Mouse (Mus musculus): Measurements from ENCODE around the gene Apbb1ip. TPM values are rescaled to one million over a fixed set of nuclear protein-coding genes. Genes with fewer than 3 reads are reported as not detected.

Gene Apbb1ip
- 1 to 10 TPM; 5.8 to 5.9 TPM for total RNA-seq (2021)

DNA sequence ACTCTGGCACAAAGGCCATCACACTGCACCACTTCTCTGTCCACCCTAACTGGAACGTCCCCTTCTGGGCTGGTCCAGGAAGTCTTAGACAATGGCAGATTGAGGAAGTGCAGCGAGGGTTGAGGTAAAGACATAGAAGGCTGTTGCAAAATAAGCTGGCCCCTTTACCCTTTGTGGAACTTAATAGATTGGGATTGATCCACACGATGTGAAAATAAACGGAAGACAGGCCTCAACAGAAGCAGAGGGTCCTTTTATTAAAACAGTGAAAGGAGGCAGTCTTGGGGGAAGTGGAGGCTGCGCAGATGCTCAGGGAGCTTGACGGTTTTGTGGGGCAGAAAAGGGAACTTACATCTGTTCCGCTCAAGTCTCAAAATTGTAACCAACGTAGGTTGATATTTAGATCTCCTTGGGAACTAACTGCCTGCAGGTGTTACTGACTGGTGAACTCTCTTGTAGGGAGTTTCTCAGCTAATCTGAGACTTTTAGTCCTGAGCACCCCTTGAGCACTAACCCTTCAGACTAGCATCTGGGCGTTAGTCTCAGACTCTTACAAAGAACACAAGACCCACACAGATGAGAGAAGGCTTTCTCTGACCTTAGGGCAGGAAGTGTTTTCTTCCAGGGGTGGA is at the start of gene Apbb1ip:
Gene Apbb1ip, plus strand, starts transcription at position 546 of the 632 bp plus-strand sequence.
- intact Hi-C loops (cut with DNase I) = no loop called here

DNA sequence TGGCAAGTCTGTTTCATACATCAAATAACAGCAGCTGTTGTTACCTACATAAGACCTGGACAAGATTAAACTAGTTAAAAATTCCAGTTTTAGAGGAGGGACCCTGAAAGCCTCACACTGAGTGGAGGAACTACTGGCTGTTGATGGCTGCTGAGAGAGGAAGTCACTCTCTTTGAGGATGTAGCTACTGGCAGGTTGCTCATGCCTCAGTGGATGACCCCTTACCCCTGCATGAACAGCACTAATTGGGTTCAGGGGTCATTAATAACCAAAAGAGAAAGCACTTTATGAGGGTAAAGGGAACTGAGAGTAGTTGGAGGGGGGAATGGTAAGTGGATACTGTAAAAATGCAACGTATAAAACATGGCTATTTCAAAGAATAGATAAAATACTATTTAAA is 46.8 kb upstream of the Apbb1ip start:
- no peak for DNase-seq (ENCODE audit: low spot score in 2 of 2)
- intact Hi-C loops (cut with DNase I) = no loop called here

More for the DNA sequence above, at the start of gene Apbb1ip:
- no peak for DNase-seq (ENCODE audit: low spot score in 2 of 2)

DNA sequence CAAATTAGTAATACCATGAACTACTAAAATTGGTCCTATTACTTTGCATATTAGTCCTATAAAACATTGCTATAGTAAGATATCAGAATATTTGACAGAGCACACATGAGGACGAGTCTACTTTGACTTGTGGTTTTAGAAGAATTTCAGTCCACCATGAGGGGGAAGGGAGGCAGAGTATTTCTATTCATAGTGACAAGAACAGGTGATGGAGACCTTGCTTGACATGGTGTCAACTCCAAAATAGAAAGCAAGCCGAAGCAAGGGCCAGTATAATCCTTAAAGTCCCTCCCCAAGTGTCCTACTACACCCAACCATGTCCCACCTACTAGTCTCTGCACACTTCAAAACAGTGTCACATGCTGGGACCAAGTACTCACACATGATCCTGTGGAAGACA is 37.8 kb upstream of the Apbb1ip start:
- intact Hi-C loops (cut with DNase I) = no loop called here

DNA sequence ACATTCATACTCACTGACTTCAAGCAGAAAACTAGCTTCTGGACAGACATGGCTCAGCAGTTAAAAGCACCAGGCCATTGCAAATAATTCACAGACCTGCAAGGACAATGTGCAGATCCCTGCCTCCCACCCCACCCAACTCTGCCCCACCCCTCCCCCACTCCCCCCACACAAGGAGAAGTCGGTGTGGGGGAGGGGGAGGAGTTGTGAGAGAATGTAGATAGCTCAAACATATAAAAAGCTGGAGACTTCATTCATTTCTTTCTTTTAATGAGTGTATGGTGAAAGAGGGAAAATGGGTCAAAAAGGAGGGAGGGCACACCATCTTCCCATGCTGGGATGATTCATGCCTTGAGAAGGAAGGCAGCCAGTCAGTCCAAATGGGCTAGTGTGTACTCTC is 34.5 kb upstream of the Apbb1ip start:
- DNase-seq (ENCODE audit: low spot score in 2 of 2) = no peak
- intact Hi-C loops (cut with DNase I) = no loop called here

More for the DNA sequence above, 37.8 kb upstream of the Apbb1ip start:
- DNase-seq (ENCODE audit: low spot score in 2 of 2) = no peak

DNA sequence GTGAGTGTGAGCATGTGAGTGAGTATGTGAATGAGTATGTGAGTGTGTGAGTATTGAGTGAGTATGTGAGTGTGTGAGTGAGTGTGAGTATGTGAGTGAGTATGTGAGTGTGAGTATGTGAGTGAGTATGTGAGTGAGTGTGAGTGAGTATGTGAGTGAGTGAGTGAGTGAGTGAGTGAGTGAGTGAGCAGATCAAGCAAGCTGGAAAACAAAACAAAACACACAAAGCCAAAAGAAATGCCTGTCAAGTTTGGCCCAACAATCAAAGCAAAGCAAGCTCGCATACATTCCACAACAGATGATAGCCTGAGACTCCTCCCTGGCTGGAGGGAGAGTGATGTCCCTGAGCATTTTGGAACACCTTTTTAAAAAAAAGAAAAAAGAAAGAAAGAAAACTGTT is 33.5 kb upstream of the Apbb1ip start:
- no peak for DNase-seq (ENCODE audit: low spot score in 2 of 2)
- intact Hi-C loops (cut with DNase I) = no loop called here

DNA sequence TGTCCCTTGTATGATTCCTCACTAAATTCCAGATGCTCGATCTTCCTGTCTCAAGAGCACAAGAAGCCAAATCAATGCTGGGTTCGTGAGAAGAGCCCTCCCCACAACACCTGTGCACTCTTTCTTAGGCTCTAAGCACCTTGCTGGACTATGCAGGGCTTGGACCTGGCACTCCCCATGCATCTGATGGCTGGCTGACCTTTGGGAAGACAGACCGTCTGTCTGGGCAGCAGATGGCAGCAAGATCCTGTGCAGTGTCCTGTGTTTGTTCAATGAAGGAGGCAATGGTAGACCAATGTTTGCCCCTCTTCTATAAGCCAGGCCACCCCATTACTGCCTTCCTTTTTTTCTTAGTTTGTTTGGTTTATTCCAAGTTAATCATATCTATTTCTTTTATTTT is 32.7 kb upstream of the Apbb1ip start:
- no peak for DNase-seq (ENCODE audit: low spot score in 2 of 2)
- intact Hi-C loops (cut with DNase I) = no loop called here

DNA sequence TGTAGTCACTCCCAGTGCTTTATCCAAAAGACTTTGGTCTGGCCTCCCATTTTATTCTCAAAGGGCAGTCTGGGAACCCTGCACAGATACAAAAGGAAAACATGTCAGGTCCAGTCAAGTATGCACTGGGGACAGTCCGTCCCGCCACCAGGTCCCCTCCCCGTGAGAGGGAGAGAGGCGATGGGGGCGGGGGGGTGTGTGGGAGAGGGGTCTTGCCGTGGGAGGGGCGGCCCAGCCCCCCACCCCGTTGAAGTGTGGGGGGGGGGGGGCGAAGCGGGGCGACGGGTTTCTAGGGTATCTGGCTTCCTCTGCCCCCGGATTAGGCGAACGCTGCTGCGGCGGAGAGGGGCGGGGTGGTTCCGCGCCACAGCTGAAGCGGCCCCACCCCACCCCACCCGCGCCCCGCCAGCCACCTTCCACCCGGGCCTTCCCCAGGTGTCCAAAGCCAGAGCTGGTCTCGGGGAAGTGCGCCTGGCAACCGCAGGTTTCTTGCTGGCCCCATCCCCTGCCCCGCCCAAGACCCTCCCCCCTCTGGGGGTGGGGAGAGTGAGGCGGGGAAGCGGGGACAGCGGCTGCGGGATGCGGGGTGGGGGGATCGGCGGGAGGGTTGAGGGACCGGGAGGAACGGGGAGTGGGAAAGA is 29.7 kb upstream of the Apbb1ip start:
- intact Hi-C loops (cut with DNase I) = no loop called here

DNA sequence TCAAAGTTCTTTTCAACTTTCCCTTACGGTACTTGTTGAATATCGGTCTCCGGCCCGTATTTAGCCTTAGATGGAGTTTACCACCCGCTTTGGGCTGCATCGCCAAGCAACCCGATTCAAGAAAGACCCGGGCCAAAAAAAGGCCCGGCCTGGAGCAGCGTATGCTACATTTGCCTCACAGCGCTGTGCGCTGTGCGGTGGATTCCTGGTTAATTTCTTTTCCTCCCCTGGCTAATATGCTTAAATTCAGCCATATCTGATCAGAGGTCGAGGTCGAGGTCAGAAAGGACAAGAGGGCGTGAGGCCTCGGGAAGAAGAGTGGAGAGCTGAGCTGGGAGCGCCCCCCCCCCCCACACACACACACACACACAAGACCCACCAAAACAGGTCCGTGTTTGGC is 29.0 kb upstream of the Apbb1ip start:
- DNase-seq (ENCODE audit: low spot score in 2 of 2) = no peak
- intact Hi-C loops (cut with DNase I) = no loop called here

More for the DNA sequence above, 29.7 kb upstream of the Apbb1ip start:
- DNase-seq (ENCODE audit: low spot score in 2 of 2) = no peak

DNA sequence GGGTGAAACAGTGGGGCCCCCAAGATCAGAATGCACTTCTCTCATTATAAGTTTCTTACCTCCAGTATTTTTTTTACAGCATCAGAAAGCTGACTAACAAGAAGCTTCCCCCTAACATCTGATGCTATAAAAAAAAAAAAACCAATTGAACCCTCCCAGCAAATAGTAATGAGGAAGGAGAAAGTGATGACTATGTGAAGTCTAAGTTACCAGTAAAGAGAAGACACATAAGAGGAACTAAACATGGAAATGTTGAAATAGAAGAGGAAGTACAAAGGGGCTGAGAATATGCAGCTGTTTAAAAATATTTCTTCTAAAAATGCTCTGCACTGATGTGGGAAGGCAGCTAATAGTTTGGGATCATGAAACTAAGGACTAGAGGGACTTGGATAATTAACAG is 27.1 kb upstream of the Apbb1ip start:
- intact Hi-C loops (cut with DNase I) = no loop called here
- DNase-seq (ENCODE audit: low spot score in 2 of 2) = no peak

DNA sequence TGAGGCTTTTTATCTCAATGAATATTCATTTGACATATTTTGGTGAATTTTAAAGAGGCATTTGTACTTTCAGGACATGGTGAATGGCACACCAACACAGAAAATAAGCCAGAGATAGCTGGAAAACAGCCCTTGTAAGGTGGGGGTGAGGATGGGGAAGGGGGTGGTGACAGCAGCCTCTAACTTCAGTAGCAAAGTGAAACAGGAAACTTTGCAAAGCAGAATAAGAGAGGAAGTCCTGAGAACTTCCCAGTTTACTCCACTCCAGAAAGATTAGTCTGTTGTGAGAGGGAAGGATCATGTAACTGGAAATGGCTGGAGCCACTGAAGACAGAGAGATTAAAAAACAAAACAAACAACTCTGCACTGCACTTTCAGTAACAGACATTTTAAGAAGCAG is 26.0 kb upstream of the Apbb1ip start:
- intact Hi-C loops (cut with DNase I) = no loop called here
- no peak for DNase-seq (ENCODE audit: low spot score in 2 of 2)

DNA sequence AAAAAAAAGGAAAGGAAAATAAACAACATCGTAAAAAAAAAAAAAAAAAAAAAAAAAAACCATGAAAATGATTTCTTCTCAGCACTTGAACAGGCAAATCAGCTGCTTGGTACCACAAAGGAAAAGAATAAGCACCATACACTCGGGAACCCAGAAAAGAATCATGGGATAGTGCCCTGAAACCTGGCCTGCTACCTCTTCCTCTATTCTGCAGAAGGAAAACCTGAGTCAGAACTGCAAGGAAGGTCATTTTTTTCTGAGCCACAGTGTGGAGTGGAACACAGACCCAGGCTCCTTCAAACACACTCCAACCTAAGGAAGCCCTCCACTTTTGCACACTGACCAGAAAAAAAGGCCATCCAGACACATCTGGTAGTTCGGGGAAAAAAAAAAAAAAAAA is 24.1 kb upstream of the Apbb1ip start:
- intact Hi-C loops (cut with DNase I) = no loop called here
- DNase-seq (ENCODE audit: low spot score in 2 of 2) = no peak

DNA sequence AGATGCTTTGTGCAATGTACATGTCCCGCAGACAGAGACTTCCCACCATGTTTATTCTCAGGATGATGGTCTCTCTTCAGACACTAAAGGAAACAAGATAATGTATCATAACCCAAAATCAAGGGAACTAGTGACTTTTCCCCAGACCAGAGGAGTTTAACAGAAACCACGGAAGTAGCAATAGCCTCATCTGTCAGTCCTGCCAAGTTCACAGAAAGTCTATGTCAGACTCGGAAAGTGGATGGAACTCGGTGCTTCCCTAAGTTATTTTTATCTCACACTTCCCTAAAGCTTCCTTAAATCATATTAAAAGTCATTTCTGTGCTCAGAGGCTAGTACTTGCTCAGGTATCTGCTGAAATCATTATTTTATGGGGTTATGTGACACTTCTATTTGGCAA is 21.4 kb upstream of the Apbb1ip start:
- DNase-seq (ENCODE audit: low spot score in 2 of 2) = no peak
- intact Hi-C loops (cut with DNase I) = no loop called here

DNA sequence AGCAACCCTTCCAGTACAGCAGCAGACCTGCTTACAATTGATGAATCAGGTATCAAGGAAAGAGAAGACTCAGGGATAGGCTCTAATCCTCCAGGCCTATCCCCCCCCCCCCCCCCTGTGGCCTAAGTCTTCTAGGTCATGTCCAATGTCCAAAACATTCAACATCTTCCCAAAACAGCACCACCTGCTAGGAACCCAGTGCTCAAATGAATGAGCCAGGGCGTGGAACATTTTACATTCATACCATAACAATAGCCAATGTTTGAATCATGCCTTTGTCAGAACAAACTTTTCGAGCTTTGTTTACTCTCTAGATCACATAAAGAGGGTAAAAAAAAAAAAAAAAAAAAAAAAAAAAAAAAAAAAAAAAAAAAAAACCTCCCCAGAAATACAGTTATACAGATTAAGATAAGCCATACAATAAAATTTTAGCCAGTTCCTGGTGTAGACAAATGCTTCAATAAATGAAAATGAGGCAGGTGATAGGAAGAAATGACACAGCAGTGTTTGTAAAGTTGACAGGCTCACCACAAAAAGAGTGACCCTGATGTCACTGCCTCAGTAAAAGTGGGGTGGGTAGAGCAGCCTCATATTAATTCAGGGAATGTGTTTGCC is 20.3 kb upstream of the Apbb1ip start:
- DNase-seq (ENCODE audit: low spot score in 2 of 2) = no peak
- intact Hi-C loops (cut with DNase I) = no loop called here

DNA sequence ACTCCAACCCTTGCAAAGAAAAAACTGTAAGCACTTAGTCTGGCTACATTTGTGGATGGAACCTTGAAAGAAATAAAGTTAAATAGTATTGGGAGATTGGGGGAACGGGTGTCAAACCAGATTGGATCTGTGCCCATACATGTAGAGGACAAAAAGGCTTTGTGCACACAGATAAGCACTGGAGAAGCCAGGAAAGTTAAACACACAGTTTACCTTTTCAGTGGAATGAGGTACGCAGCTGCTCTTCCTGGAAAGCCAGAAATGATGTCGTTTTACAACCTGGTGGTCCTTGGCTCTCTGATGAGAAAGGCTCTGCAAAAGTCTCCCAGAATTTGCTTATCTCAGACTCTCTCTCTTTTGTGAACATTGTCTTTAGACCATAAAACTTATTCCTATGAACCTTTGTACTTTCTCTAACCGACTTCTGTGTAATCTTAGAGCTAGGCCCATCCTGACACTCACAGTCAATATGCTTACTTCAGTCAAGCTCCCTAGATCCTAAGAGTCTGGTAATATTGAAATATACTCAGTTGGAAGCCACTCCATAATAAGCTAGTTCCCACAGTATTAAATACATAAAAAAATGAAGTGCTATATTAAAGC is 19.6 kb upstream of the Apbb1ip start:
- intact Hi-C loops (cut with DNase I) = no loop called here
- DNase-seq (ENCODE audit: low spot score in 2 of 2) = no peak

DNA sequence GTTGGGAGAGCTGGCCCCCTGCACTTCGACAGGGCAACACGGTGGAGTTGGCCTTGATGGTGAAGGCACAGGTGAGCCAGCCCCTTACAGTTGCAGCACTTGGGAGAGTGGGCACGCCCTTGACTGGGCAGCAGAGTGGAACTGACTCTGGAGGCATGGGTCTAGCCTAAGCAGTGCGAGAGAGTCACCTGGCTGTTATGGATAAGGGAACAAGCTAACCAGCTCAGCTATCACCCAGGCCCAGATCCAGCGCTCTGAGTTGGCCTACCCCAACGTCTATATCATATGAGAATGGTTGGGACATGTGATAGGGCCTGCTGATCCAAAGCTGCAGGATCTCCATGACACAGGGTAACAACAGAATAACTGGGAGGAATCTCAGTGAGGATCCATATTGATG is 18.3 kb upstream of the Apbb1ip start:
- intact Hi-C loops (cut with DNase I) = no loop called here
- no peak for DNase-seq (ENCODE audit: low spot score in 2 of 2)

DNA sequence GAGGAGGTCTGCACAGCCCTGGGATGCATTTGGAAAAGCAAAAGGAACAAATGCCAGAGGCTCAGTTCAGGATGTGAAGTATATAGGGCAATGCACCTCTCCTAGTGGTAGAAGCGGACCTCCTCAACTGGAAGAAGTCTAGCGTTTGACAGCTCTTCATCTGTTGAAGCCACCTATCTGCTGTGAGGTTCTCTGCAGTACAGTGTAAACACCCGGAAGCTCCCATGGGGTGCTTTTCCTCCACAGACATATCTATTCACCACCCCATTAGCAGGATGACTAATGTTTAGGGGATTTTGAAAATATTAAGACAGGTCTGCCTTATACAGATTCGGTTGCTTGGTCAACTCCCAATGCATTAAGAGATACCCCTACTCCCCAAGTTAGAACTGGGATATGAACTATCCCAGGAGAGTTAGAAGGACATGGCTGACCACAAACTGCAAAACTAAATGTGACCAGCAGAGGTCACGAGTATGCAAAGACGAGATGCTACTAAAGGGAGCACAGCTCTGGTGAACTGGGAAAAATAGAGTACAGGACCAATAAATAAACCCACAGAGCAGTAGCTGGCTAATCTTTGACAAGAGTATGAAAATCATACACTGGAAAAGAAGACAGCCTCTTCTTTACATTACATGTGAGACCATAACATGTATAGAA is 15.5 kb upstream of the Apbb1ip start:
- DNase-seq (ENCODE audit: low spot score in 2 of 2) = peak; percentile 31 to 45
- intact Hi-C loops (cut with DNase I) = no loop called here

DNA sequence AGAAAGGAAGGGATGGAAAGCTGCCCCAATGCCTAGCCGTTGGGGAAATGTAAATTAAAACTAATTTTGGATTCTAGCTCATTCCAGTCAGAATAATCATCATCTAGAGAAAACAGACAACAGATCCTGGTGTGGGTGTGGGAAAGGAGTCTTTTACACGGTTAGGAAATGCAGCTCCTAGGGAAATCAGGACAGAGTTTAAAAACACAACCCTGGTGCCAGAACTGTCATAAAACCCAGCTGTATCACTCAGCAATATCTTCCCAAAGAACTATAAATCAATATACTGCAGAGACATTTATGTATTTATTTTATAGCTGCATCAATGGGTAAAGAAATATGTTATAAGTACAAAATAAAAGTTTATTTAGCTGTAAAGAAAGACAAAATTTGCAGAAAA is 13.4 kb upstream of the Apbb1ip start:
- DNase-seq (ENCODE audit: low spot score in 2 of 2) = no peak
- intact Hi-C loops (cut with DNase I) = no loop called here

DNA sequence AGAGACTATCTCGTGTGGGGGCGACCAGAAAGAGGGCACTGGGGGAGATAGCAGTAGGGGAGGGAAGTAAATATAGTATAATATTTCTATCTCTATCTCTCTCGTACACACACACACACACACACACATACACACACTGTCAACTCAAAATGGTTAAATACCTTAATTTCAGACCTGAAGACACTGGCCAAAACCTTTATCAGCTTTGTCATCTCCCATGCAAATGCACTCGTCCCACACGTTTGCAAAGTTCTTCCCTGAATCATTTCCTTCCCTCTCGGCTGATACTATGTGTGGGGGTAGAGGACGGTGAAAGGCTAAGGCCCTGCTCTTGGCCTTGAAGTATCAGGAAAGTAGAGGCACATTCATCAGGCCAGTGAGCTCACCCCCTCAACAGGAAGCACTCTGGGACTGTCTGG is 12.8 kb upstream of the Apbb1ip start:
- no peak for DNase-seq (ENCODE audit: low spot score in 2 of 2)
- intact Hi-C loops (cut with DNase I) = no loop called here

DNA sequence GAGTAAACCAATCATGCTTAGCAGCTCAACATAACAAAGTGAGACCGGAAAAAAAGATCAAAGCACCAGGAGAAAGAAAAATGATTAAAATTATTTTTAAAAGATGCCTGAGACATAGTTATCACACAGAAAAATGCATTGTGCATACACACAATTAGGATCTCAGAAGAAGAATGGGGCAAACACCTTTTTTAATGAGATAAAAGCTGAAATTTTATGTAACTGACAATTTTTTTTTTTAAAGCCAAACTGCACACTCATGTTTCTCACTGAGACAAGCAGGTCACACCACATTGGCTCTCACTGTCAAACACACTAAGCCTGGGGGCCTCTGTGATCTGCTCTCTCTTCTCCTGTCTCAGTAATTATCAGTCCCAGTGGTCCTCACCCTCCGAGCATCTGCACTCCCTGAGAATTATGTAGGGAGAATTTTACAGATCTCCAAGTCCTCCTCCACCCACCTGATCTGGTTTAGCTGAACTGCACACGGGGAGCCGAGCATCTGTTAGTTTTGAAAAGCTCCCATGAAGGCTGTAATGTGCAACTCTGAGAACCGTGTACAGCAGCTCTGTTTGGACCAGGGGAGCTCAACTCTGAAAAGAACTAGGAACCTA is 9.0 kb upstream of the Apbb1ip start:
- intact Hi-C loops (cut with DNase I) = no loop called here
- peak; percentile 34 to 39 for DNase-seq (ENCODE audit: low spot score in 2 of 2)

DNA sequence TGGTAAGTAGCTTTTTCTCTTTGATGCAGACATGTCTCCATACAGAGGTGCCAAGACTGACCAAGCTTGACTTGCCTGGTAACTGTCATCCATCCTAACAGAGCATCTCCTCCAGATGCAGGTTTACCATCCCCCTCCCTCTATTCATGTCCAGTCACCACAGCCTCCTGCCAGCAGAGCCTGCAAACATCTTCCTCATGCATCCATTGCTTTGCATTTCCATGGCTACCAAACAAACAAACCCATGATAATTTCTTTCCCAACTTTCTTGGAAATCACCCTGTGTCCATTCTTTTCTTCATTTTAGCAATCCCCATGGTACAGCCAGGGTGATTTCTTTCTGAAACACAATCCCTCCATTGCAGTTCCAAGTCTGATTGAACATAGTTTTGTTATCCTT is 2.6 kb upstream of the Apbb1ip start:
- intact Hi-C loops (cut with DNase I) = no loop called here
- DNase-seq (ENCODE audit: low spot score in 2 of 2) = no peak

Measured in left cerebral cortex, postnatal 36 days (tissue).